In genomic region chr12:79726116-79726515, GRCm38 (mm10) we compare ENCODE assay signal across 14 mouse cellular contexts.
DNase-seq lines count a peak whose midpoint lies in the region; ATAC-seq and TF ChIP-seq lines count a peak whose summit lies in the region.
"Had no signal": no experiment of that assay in that cellular context is flagged by ENCODE, and none has a peak within 500 bp of the region (broad histone marks: within the 10 kb centered on the region; RNA-seq: fewer than 3 reads in every experiment).

No protein-coding gene starts in this region.

- DNase-seq in gastrocnemius, postnatal 25 days = peak; percentile 45
- no peak for DNase-seq in gastrocnemius, postnatal 4 days (ENCODE audit: low spot score in 2 of 2)
- peak; percentile 19 to 24 for DNase-seq in left cerebral cortex, adult 18-20 months (ENCODE audit: low spot score in 2 of 2)
- DNase-seq in left cerebral cortex, postnatal 10 days (ENCODE audit: extremely low spot score in 1 of 2, low spot score in 2 of 2) = no peak
- peak; percentile 59 to 66 for DNase-seq in heart, postnatal 10 days
- no peak for DNase-seq in adrenal gland, adult 8-10 months
- DNase-seq: cerebellum, postnatal 14 days had no signal

- no peak for TF ChIP-seq CTCF in C2C12 (IDR thresholded peaks at IDR 0.05; ENCODE audit: control insufficient read depth, insufficient read depth, insufficient read length)

- H3K9me3 ChIP-seq in intestine, embryonic 15.5 days = no peaks in the 10 kb centered on the region

- no peak overlapping the region for H3K4me3 ChIP-seq in C2C12 (ENCODE audit: insufficient read depth, poor library complexity, severe bottlenecking)
- H3K4me3 ChIP-seq in intestine, embryonic 15.5 days (replicated peaks) = no peak overlapping the region

- H3K27me3 ChIP-seq in C2C12 (ENCODE audit: control insufficient read depth, insufficient read depth, insufficient read length) = no peaks in the 10 kb centered on the region
- no peaks in the 10 kb centered on the region for H3K27me3 ChIP-seq in intestine, embryonic 15.5 days (replicated peaks)

- no peak for ATAC-seq in intestine, embryonic 15.5 days
- ATAC-seq: forebrain, embryonic 14.5 days; inflammation-experienced regulatory T-cells, adult 6 months had no signal

- no peak overlapping the region for H3K27ac ChIP-seq in intestine, embryonic 15.5 days
- H3K27ac ChIP-seq: kidney, postnatal 0 days had no signal

- no peaks in the 10 kb centered on the region for H3K79me3 ChIP-seq in C2C12 (ENCODE audit: low read depth)

- intact Hi-C loops in left cerebral cortex, postnatal 10 days (cut with DNase I) = no loop called here
- intact Hi-C loops in heart, postnatal 10 days (cut with DNase I) = loop anchor here (5.0 kb wide), 1 partner anchor 44 kb away; no protein-coding TSS in a partner anchor

- H3K9ac ChIP-seq in intestine, embryonic 15.5 days = no peak overlapping the region

- WGBS in intestine, embryonic 15.5 days = 84% methylated on average over 2 of the region's 2 CpGs

- H3K4me1 ChIP-seq in intestine, embryonic 15.5 days (replicated peaks) = no peaks in the 10 kb centered on the region

- no peaks in the 10 kb centered on the region for H3K79me2 ChIP-seq in C2C12 (ENCODE audit: control insufficient read depth, insufficient read depth)

- H3K36me3 ChIP-seq in C2C12 (ENCODE audit: control insufficient read depth, insufficient read depth) = no peaks in the 10 kb centered on the region
- no peaks in the 10 kb centered on the region for H3K36me3 ChIP-seq in intestine, embryonic 15.5 days
- H3K36me3 ChIP-seq: G1E had no signal

- H3ac ChIP-seq in C2C12 (ENCODE audit: control insufficient read depth, insufficient read length, low read depth) = no peak overlapping the region

- H3K4me2 ChIP-seq in intestine, embryonic 15.5 days (replicated peaks) = no peak overlapping the region
- H3K4me2 ChIP-seq: midbrain, embryonic 11.5 days had no signal

TF ChIP-seq in C2C12, 6 proteins besides CTCF, POLR2A, EP300 and RAD21:
- TF ChIP-seq USF1 (IDR thresholded peaks at IDR 0.05; ENCODE audit: low read depth) (no peak), CEBPB (IDR thresholded peaks at IDR 0.05; ENCODE audit: low read depth) (no peak), MYOD1 (IDR thresholded peaks at IDR 0.05; ENCODE audit: control insufficient read depth, insufficient read length, low read depth) (no peak), MAX (IDR thresholded peaks at IDR 0.05) (no peak), MYOG (IDR thresholded peaks at IDR 0.05; ENCODE audit: control insufficient read depth, extremely low read depth, insufficient read length) (no peak), FOSL1 (IDR thresholded peaks at IDR 0.05; ENCODE audit: insufficient read depth, low read length, poor library complexity, severe bottlenecking) (peak; percentile 33)

Comparison
In these comparisons a context has a peak if more than half of its experiments do, and no peak if none do; other contexts are left out.
1. DNase-seq: peak in gastrocnemius, postnatal 25 days (single experiment), left cerebral cortex, adult 18-20 months (2 of 2) and heart, postnatal 10 days (2 of 2); none in gastrocnemius, postnatal 4 days (0 of 2), left cerebral cortex, postnatal 10 days (0 of 2) and adrenal gland, adult 8-10 months (single experiment).